Mouse (Mus musculus) liver, embryonic 11.5 days (tissue): Measurements from ENCODE around the gene Zscan18. TPM values are rescaled to one million over a fixed set of nuclear protein-coding genes. Genes with fewer than 3 reads are reported as not detected.

ENCODE experiments used
- ATAC-seq: fragments of 200-750 bp; cut with Nextera tagmentation; replicated peaks from 2 replicates; pipeline ENCODE4 v1.8.0; 2017; ENCODE audit warnings: moderate number of reproducible peaks, mild to moderate bottlenecking, moderate TSS enrichment, moderate library complexity; ENCODE audit not compliant: low FRiP score
- DNase-seq: peaks from one replicate; pipeline ENCODE4 v3.0.0-alpha.2; 2017; ENCODE audit warnings: low spot score
- H3K27ac ChIP-seq: fragments of 300-500 bp; sonication (generic); 2 replicates; pipeline ENCODE4 v1.5.1; 2014; ENCODE audit warnings: mild to moderate bottlenecking, low read depth, low read length, control low read depth
- H3K27me3 ChIP-seq: fragments of 300-500 bp; sonication (generic); replicated peaks from 2 replicates; pipeline ENCODE4 v1.6.1; 2014; ENCODE audit warnings: low read length, mixed read lengths; ENCODE audit not compliant: control insufficient read depth, insufficient read depth
- H3K36me3 ChIP-seq: fragments of 300-500 bp; sonication (generic); 2 replicates; pipeline ENCODE4 v1.6.1; 2014; ENCODE audit warnings: mild to moderate bottlenecking, low read length, moderate library complexity, mixed read lengths; ENCODE audit not compliant: control insufficient read depth, insufficient read depth
- H3K4me1 ChIP-seq: fragments of 300-500 bp; sonication (generic); replicated peaks from 2 replicates; pipeline ENCODE4 v1.6.1; 2014; ENCODE audit warnings: low read length, mixed read lengths; ENCODE audit not compliant: control insufficient read depth, insufficient read depth
- H3K4me2 ChIP-seq: fragments of 300-500 bp; sonication (generic); 2 replicates; pipeline ENCODE4 v1.6.1; 2014; ENCODE audit warnings: mild to moderate bottlenecking, control low read depth, moderate library complexity
- H3K4me3 ChIP-seq: fragments of 300-500 bp; sonication (generic); 2 replicates; pipeline ENCODE4 v1.5.1; 2014; ENCODE audit warnings: low read depth, low read length, control low read depth
- H3K9ac ChIP-seq: fragments of 300-500 bp; sonication (generic); 2 replicates; pipeline ENCODE4 v1.6.1; 2014; ENCODE audit warnings: low read depth, low read length, control low read depth
- H3K9me3 ChIP-seq: fragments of 300-500 bp; sonication (generic); 2 replicates; pipeline ENCODE4 v1.6.1; 2016; ENCODE audit warnings: low read length, inconsistent platforms, mixed read lengths; ENCODE audit not compliant: control insufficient read depth
- WGBS: fragments of 180-500 bp; shearing (Covaris S2); extraction: QIAGEN DNeasy Blood & Tissue Kit; methylation state at CpG from one replicate; pipeline ENCODE4 v1.1.7; 2014; 5-methylcytosine and 5-hydroxymethylcytosine counted together
- polyA plus RNA-seq: library from polyadenylated mRNA; unstranded; fragments of >200 nt; fragmentation: Nextera tagmentation; extraction: Ambion mirVana; gene quantifications from 2 replicates; pipeline ENCODE4 v1.2.1, GENCODE M21; 2014

The Zscan18 gene
- 4.4 and 5.1 TPM in 2 replicates for polyA plus RNA-seq

- peak within 1 kb of the TSS; percentile 62 for H3K9ac ChIP-seq
- DNase-seq = peak; percentile 76
- peak; percentile 90 for ATAC-seq
- 7% methylated on average over 31 of the region's 31 CpGs for WGBS
- peaks cover 5% of the 10 kb centered on the region for H3K36me3 ChIP-seq
- peak within 1 kb of the TSS; percentile 86 for H3K4me2 ChIP-seq
- no peaks in the 10 kb centered on the region for H3K27me3 ChIP-seq
- H3K4me1 ChIP-seq = peaks cover 3% of the 10 kb centered on the region; the same call in 1 of the 2 replicates
- H3K9me3 ChIP-seq = peaks cover 2% of the 10 kb centered on the region
- peak within 1 kb of the TSS; percentile 51 for H3K4me3 ChIP-seq
- no peak within 1 kb of the TSS for H3K27ac ChIP-seq
Measured at GRCm38 (mm10) chr7:12802866-12803726, at the start of gene Zscan18. Zscan18 (minus strand) TSS chr7:12803635.

GRCm38 (mm10) chr7:12835779-12836178, 32.3 kb upstream of the Zscan18 start:
- DNase-seq (no peak), ATAC-seq (no peak)
- H3K4me2 ChIP-seq = peak overlapping the region; percentile 79
- H3K9ac ChIP-seq = no peak overlapping the region; the same call in 1 of the 2 replicates
- H3K27ac ChIP-seq = no peak overlapping the region
- WGBS = 89% methylated on average over 4 of the region's 4 CpGs
- peaks cover 12% of the 10 kb centered on the region for H3K9me3 ChIP-seq
- no peaks in the 10 kb centered on the region for H3K4me1 ChIP-seq
- H3K27me3 ChIP-seq = no peaks in the 10 kb centered on the region
- peaks cover 39% of the 10 kb centered on the region for H3K36me3 ChIP-seq
- H3K4me3 ChIP-seq = peak overlapping the region; percentile 76

- Histone ChIP-seq H3K27ac (peak overlapping the region; percentile 8), H3K9me3 (peaks cover 12% of the 10 kb centered on the region), H3K27me3 (no peaks in the 10 kb centered on the region), H3K9ac (peak overlapping the region; percentile 73), H3K4me3 (peak overlapping the region; percentile 76), H3K4me2 (peak overlapping the region; percentile 79), H3K36me3 (peaks cover 37% of the 10 kb centered on the region), H3K4me1 (no peaks in the 10 kb centered on the region)
- DNase-seq (no peak), ATAC-seq (peak; percentile 32)
- WGBS = 36% methylated on average over 13 of the region's 13 CpGs
Measured at GRCm38 (mm10) chr7:12835193-12835671, 31.8 kb upstream of the Zscan18 start.

- Histone ChIP-seq H3K4me2 (peak within 1 kb of the TSS; percentile 79), H3K27ac (peak within 1 kb of the TSS; percentile 25), H3K4me3 (peak within 1 kb of the TSS; percentile 76), H3K9me3 (peaks cover 12% of the 10 kb centered on the region), H3K9ac (peak within 1 kb of the TSS; percentile 73), H3K4me1 (no peaks in the 10 kb centered on the region), H3K27me3 (no peaks in the 10 kb centered on the region), H3K36me3 (peaks cover 31% of the 10 kb centered on the region)
- peak; percentile 91 for DNase-seq
- peak; percentile 98 for ATAC-seq
- WGBS = 3% methylated on average over 47 of the region's 47 CpGs
Measured at GRCm38 (mm10) chr7:12834162-12835120, 31.0 kb upstream of the Zscan18 start, which contains the start of gene Zfp110. Zfp110 (plus strand) TSS chr7:12834761.

GRCm38 (mm10) chr7:12818521-12819295, 15.3 kb upstream of the Zscan18 start, which contains the start of gene Zfp329:
Zfp329 (minus strand) TSS chr7:12818858.
- ATAC-seq (peak; percentile 97), DNase-seq (peak; percentile 86)
- peak within 1 kb of the TSS; percentile 87 for H3K4me3 ChIP-seq
- H3K27ac ChIP-seq = 0 out of 2 replicates have a peak within 1 kb of the TSS, but pooled peaks have one; percentile 32
- H3K36me3 ChIP-seq = peaks cover 10% of the 10 kb centered on the region
- peaks cover 13% of the 10 kb centered on the region for H3K9me3 ChIP-seq
- no peaks in the 10 kb centered on the region; the same call in 1 of the 2 replicates for H3K4me1 ChIP-seq
- peak within 1 kb of the TSS; percentile 81 for H3K4me2 ChIP-seq
- H3K9ac ChIP-seq = peak within 1 kb of the TSS; percentile 87
- no peaks in the 10 kb centered on the region for H3K27me3 ChIP-seq
- under 1% methylated on average over 40 of the region's 40 CpGs for WGBS

DNA sequence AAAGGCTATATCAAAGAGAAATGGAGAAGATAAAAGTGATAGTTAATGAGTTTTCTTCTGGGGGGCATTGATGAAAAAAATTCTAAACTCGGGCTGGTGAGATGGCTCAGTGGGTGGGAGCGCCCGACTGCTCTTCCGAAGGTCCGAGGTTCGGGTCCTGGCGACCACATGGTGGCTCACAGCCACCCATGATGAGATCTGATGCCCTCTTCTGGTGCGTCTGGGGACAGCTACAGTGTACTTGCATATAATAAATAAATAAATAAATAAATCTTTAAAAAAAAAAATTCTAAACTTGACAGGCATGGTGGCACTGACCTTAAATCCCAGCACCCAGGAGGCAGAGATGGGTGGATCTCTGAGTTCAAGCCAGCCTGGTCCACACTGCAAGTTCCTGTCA, 12.1 kb upstream of the Zscan18 start:
- Histone ChIP-seq H3K4me1 (no peaks in the 10 kb centered on the region; the same call in 1 of the 2 replicates), H3K27me3 (no peaks in the 10 kb centered on the region), H3K27ac (no peak overlapping the region), H3K36me3 (peaks cover 28% of the 10 kb centered on the region), H3K9ac (no peak overlapping the region), H3K9me3 (peaks cover 23% of the 10 kb centered on the region), H3K4me2 (no peak overlapping the region), H3K4me3 (no peak overlapping the region)
- 92% methylated on average over 8 of the region's 8 CpGs for WGBS
- no peak for DNase-seq
- ATAC-seq = no peak

GRCm38 (mm10) chr7:12803727-12804071, 264 bp upstream of the Zscan18 start:
- DNase-seq = no peak
- Histone ChIP-seq H3K27ac (no peak overlapping the region), H3K4me3 (peak overlapping the region; percentile 51), H3K9me3 (peaks cover 5% of the 10 kb centered on the region), H3K4me1 (peaks cover 3% of the 10 kb centered on the region; the same call in 1 of the 2 replicates), H3K4me2 (peak overlapping the region; percentile 86), H3K36me3 (peaks cover 11% of the 10 kb centered on the region), H3K27me3 (no peaks in the 10 kb centered on the region), H3K9ac (peak overlapping the region; percentile 62)
- ATAC-seq = peak; percentile 80
- under 1% methylated on average over 16 of the region's 16 CpGs for WGBS
